Mouse (Mus musculus) liver, embryonic 13.5 days (tissue): Measurements from ENCODE around the gene Cetn3. TPM values are rescaled to one million over a fixed set of nuclear protein-coding genes. Genes with fewer than 3 reads are reported as not detected.

ENCODE experiments used
- ATAC-seq: fragments of 200-750 bp; cut with Nextera tagmentation; 2 replicates; pipeline ENCODE4 v1.8.0; 2017; ENCODE audit warnings: low read depth, mild to moderate bottlenecking, moderate number of reproducible peaks, moderate library complexity
- DNase-seq: peaks from one replicate; pipeline ENCODE4 v3.0.0; 2022
- H3K27ac ChIP-seq: fragments of 300-500 bp; sonication (generic); 2 replicates; pipeline ENCODE4 v1.5.1; 2015; ENCODE audit warnings: moderate library complexity, mild to moderate bottlenecking, inconsistent platforms
- H3K27me3 ChIP-seq: fragments of 300-500 bp; sonication (generic); 2 replicates; pipeline ENCODE4 v1.6.1; 2015; ENCODE audit warnings: mild to moderate bottlenecking, inconsistent platforms
- H3K36me3 ChIP-seq: fragments of 300-500 bp; sonication (generic); 2 replicates; pipeline ENCODE4 v1.6.1; 2015; ENCODE audit warnings: mild to moderate bottlenecking, inconsistent platforms
- H3K4me1 ChIP-seq: fragments of 300-500 bp; sonication (generic); replicated peaks from 2 replicates; pipeline ENCODE4 v1.6.1; 2015; ENCODE audit warnings: inconsistent platforms
- H3K4me2 ChIP-seq: fragments of 300-500 bp; sonication (generic); 2 replicates; pipeline ENCODE4 v1.6.1; 2015; ENCODE audit warnings: inconsistent platforms, mild to moderate bottlenecking, moderate library complexity
- H3K4me3 ChIP-seq: fragments of 300-500 bp; sonication (generic); replicated peaks from 2 replicates; pipeline ENCODE4 v1.5.1; 2015; ENCODE audit warnings: mild to moderate bottlenecking, inconsistent platforms
- H3K9ac ChIP-seq: fragments of 300-500 bp; sonication (generic); 2 replicates; pipeline ENCODE4 v1.6.1; 2015; ENCODE audit warnings: mild to moderate bottlenecking, inconsistent platforms
- H3K9me3 ChIP-seq: fragments of 300-500 bp; sonication (generic); replicated peaks from 2 replicates; pipeline ENCODE4 v1.6.1; 2016; ENCODE audit warnings: inconsistent platforms
- WGBS: fragments of 180-500 bp; shearing (Covaris S2); methylation state at CpG from one replicate; pipeline ENCODE4 v1.1.7; 2015; ENCODE audit not compliant: insufficient replicate concordance; 5-methylcytosine and 5-hydroxymethylcytosine counted together
- polyA plus RNA-seq: library from polyadenylated mRNA; unstranded; fragments of >200 nt; fragmentation: Nextera tagmentation; extraction: Ambion mirVana; gene quantifications from 2 replicates; pipeline ENCODE4 v1.2.1, GENCODE M21; 2015

Cetn3 gene
- polyA plus RNA-seq, 1 experiment from 2014 or later: 137 TPM

GRCm38 (mm10) chr13:81767038-81767659 is 15.7 kb upstream of the Cetn3 start:
- no peaks in the 10 kb centered on the region for H3K36me3 ChIP-seq
- H3K4me1 ChIP-seq: no peaks in the 10 kb centered on the region
- H3K4me2 ChIP-seq: no peak overlapping the region
- DNase-seq: no peak
- H3K27ac ChIP-seq: no peak overlapping the region
- 79% methylated on average over 7 of the region's 7 CpGs for WGBS
- H3K9me3 ChIP-seq: no peaks in the 10 kb centered on the region
- no peak overlapping the region for H3K4me3 ChIP-seq
- H3K9ac ChIP-seq: no peak overlapping the region
- ATAC-seq: no peak
- H3K27me3 ChIP-seq: no peaks in the 10 kb centered on the region

DNA sequence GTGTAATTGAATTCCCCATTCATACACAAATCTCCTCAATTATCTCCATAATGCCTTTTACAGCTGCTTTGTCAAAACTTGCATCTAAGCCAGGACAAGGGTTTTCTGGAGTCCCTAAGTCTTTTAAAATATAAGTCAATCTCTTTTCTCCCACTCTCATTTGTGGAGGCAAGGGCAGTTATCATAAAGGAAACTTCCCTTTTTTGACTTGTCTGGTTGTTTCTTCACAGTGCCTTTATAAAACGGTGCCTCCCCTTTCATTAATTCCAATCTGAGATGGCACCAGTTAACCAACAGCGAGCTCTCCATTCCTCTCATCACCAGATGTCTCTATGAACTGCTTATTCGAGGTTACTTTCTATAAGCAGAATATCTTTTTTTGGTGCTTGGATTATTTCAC is 6.7 kb upstream of the Cetn3 start:
- Histone ChIP-seq H3K4me2 (no peak overlapping the region), H3K4me3 (no peak overlapping the region), H3K27me3 (no peaks in the 10 kb centered on the region), H3K27ac (no peak overlapping the region), H3K4me1 (no peaks in the 10 kb centered on the region), H3K36me3 (no peaks in the 10 kb centered on the region), H3K9ac (no peak overlapping the region), H3K9me3 (no peaks in the 10 kb centered on the region)
- 47% methylated on average over 3 of the region's 3 CpGs for WGBS
- no peak for ATAC-seq
- no peak for DNase-seq

DNA sequence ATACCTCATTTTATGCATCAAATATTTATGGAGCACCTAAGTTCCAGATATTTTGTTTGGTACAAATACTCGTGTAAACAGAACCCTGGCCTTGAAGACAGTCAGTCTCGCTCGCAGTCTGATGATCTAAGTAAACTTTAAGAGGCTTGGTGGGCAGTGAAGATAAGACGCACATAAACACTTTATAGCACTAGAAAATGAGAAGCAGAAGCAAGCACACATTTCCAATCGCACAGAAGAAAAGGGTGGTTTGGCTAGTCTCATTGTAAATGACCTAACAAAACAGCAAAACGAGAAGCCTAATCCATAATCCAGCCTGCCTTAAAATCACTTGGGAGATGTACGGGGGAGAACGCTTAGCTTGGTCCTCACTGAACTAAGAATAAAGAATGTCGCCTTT is 402 bp upstream of the Cetn3 start:
- Histone ChIP-seq H3K27ac (peak overlapping the region; percentile 72), H3K9me3 (no peaks in the 10 kb centered on the region), H3K4me3 (peak overlapping the region; percentile 84), H3K4me2 (peak overlapping the region; percentile 82), H3K36me3 (peaks cover 19% of the 10 kb centered on the region), H3K4me1 (peaks cover 24% of the 10 kb centered on the region), H3K9ac (peak overlapping the region; percentile 75), H3K27me3 (no peaks in the 10 kb centered on the region)
- DNase-seq: peak; percentile 6
- 19% methylated on average over 9 of the region's 9 CpGs for WGBS
- no peak for ATAC-seq

DNA sequence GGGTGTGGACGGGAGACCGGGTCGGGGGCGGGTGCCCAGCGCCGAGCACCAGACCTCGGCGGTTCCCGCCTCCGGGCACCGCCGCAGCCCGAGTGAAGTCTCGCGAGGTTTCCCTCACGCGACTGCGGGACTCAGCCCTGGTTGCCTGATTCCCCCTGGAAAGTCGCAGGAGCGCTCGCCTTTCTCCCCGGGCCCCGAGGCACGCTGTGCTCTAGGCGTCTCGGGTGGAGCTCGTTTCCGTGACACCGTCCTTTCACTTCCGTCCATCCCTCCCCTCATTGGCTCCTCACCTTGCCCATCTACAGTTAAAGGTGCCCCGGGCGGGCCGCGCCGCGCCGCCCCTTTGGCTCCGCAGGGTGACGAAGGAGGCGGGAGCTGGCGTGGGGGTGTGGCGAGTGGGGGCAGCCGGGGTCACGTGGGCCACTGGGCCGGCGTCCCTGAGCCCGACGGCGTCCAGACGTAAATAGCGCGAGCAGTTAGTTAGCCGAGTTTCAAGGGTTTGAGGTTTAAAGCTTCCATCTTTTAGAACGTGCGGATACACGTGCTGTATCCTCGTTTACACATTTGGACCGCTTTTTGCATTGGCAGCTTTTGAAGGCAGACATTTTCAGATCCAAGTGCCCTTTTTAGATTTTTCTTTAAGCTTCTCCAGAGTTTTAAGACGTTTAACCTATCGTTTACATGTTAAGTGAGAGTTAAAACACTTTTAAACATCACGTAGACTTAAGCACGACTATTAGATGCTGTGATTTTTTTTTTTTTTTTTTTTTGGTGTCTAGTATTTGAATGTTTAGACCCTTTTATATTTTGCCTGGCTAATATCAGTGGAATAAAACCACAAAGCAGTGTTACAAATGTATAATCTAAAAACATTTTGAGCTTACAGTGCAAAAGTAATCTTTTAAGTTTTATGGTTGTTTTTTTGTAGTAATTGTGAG is 797 bp downstream of the Cetn3 start:
- ATAC-seq (peak; percentile 95), DNase-seq (peak; percentile 98)
- Histone ChIP-seq H3K9ac (peak overlapping the region; percentile 91), H3K36me3 (peaks cover 27% of the 10 kb centered on the region), H3K9me3 (no peaks in the 10 kb centered on the region), H3K27me3 (no peaks in the 10 kb centered on the region), H3K4me1 (peaks cover 24% of the 10 kb centered on the region), H3K27ac (peak overlapping the region; percentile 92), H3K4me3 (peak overlapping the region; percentile 84), H3K4me2 (peak overlapping the region; percentile 82)
- WGBS: under 1% methylated on average over 62 of the region's 62 CpGs

- Histone ChIP-seq H3K27me3 (no peaks in the 10 kb centered on the region), H3K9ac (no peak overlapping the region), H3K27ac (no peak overlapping the region), H3K9me3 (no peaks in the 10 kb centered on the region), H3K4me1 (peaks cover 24% of the 10 kb centered on the region), H3K4me3 (no peak overlapping the region), H3K36me3 (peaks cover 39% of the 10 kb centered on the region), H3K4me2 (no peak overlapping the region)
- DNase-seq (no peak), ATAC-seq (no peak)
- 83% methylated on average over 11 of the region's 11 CpGs for WGBS
Observed at GRCm38 (mm10) chr13:81785766-81786480, 3.0 kb downstream of the Cetn3 start.

DNA sequence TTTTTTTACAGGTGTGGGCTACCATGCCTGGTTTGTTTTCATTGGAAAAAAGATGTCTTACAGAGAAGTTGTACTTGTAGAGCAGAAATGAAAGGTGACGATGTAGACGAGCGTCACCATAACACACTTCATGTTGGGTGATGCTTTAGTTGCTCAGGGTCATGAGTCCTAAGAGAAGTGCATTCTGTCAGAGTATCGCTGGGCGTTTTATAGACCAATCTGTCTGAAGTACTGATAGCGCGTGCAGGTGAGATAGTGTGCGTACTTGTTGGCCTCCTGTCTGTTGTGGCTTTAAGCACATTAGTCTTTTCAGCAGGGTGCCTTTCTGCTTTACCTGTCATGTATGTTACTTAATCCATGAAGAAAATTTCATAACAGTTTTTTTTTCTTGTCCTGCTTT is 7.3 kb downstream of the Cetn3 start:
- DNase-seq (no peak), ATAC-seq (no peak)
- no peak overlapping the region for H3K4me3 ChIP-seq
- H3K9me3 ChIP-seq: no peaks in the 10 kb centered on the region
- H3K27ac ChIP-seq: no peak overlapping the region
- no peak overlapping the region for H3K4me2 ChIP-seq
- peaks cover 47% of the 10 kb centered on the region for H3K36me3 ChIP-seq
- H3K9ac ChIP-seq: no peak overlapping the region
- H3K4me1 ChIP-seq: peaks cover 6% of the 10 kb centered on the region
- no peaks in the 10 kb centered on the region for H3K27me3 ChIP-seq
- 85% methylated on average over 8 of the region's 8 CpGs for WGBS

- Histone ChIP-seq H3K27me3 (no peaks in the 10 kb centered on the region), H3K4me1 (no peaks in the 10 kb centered on the region), H3K9ac (no peak overlapping the region), H3K27ac (no peak overlapping the region), H3K9me3 (no peaks in the 10 kb centered on the region), H3K4me3 (no peak overlapping the region), H3K4me2 (no peak overlapping the region), H3K36me3 (peaks cover 37% of the 10 kb centered on the region)
- DNase-seq (no peak), ATAC-seq (no peak)
- WGBS: 75% methylated on average over 8 of the region's 8 CpGs
Observed at GRCm38 (mm10) chr13:81791861-81792260, 9.0 kb downstream of the Cetn3 start.

DNA sequence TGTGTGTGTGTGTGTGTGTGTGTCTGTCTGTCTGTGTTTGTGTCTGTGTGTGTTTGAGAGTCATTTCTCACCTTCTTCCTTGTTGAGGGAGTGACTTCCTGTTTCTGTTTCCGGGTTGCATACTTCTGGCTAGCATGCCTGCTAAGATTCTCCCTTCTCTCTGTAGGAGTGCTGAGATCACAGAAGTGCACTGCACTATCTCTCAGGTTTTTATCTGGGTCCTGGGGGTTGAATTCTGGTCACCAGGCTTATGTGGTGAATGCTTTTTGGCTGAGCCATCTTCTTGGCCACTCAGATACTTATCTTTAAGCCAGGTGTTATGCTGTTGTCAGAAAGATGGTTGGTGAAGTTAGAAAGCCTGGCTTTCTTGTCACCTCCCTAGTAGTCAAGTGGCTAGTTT is 11.0 kb downstream of the Cetn3 start:
- Histone ChIP-seq H3K9ac (no peak overlapping the region), H3K4me2 (no peak overlapping the region), H3K27ac (no peak overlapping the region), H3K4me1 (no peaks in the 10 kb centered on the region), H3K9me3 (no peaks in the 10 kb centered on the region), H3K36me3 (peaks cover 23% of the 10 kb centered on the region), H3K4me3 (no peak overlapping the region), H3K27me3 (no peaks in the 10 kb centered on the region)
- DNase-seq (no peak), ATAC-seq (no peak)
- 12% methylated on average over 1 of the region's 1 CpGs for WGBS

DNA sequence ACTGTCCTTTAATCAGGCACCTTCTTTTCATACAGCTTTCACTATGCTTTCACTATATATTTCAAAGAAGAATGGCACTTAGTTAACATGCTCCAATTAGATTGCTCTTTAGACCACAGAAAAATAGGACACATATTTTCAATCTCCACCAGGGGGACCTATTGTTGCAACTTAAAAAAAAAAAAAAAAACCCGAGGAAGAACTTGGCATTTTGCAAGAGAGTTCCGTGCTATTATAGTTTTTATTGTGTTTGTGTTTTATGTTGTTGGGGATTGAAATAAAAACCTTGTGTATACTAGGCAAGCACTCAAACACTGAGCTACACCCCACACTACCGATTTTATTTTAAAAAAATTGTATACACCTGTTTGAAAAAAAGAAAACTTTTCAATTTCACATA is 18.2 kb downstream of the Cetn3 start:
- Histone ChIP-seq H3K4me2 (no peak overlapping the region), H3K36me3 (no peaks in the 10 kb centered on the region), H3K9ac (no peak overlapping the region), H3K27ac (no peak overlapping the region), H3K9me3 (no peaks in the 10 kb centered on the region), H3K4me3 (no peak overlapping the region), H3K27me3 (no peaks in the 10 kb centered on the region), H3K4me1 (no peaks in the 10 kb centered on the region)
- DNase-seq: no peak
- WGBS: 31% methylated on average over 3 of the region's 3 CpGs
- ATAC-seq: no peak

DNA sequence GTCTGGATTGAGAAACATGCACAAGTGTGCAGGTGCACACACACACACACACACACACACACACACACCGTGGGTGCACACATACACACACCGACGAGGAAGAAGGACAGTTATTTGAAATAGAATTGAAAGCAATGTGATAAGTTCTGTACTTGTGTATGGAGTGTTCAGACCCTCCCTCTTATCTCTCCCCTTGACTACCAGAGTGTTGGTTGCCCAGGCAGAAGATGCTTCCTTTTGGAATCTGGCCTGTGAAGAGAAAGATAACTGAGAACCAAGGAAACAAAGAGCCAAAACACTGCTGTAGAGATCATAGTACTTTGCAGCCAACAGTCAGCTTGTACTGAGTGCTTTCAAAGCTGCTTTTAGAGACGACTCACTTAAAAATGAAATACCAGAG is 20.8 kb downstream of the Cetn3 start:
- 53% methylated on average over 4 of the region's 4 CpGs for WGBS

GRCm38 (mm10) chr13:81822750-81823149 is 39.9 kb downstream of the Cetn3 start:
- Histone ChIP-seq H3K4me3 (no peak overlapping the region), H3K4me2 (no peak overlapping the region), H3K27me3 (no peaks in the 10 kb centered on the region), H3K9me3 (no peaks in the 10 kb centered on the region), H3K36me3 (no peaks in the 10 kb centered on the region), H3K27ac (no peak overlapping the region), H3K4me1 (no peaks in the 10 kb centered on the region), H3K9ac (no peak overlapping the region)
- DNase-seq (no peak), ATAC-seq (no peak)

More for the DNA sequence above, 20.8 kb downstream of the Cetn3 start:
- Histone ChIP-seq H3K9ac (no peak overlapping the region), H3K36me3 (no peaks in the 10 kb centered on the region), H3K4me1 (peaks cover 7% of the 10 kb centered on the region), H3K4me2 (no peak overlapping the region), H3K9me3 (no peaks in the 10 kb centered on the region), H3K27me3 (no peaks in the 10 kb centered on the region), H3K27ac (no peak overlapping the region), H3K4me3 (no peak overlapping the region)
- ATAC-seq (no peak), DNase-seq (no peak)
